Mouse (Mus musculus) megakaryocyte-erythroid progenitor cell, adult 5-6 weeks (primary cell): ENCODE results near the gene Rap1b. TPM values are rescaled to one million over a fixed set of nuclear protein-coding genes. Genes with fewer than 3 reads are reported as not detected.
A peak's percentile ranks its signal among the peaks of the same experiment; 100 is the strongest.

ENCODE experiments used
- ATAC-seq: replicated peaks from 2 replicates; pipeline ENCODE4 v1.8.0; 2016; ENCODE audit warnings: mild to moderate bottlenecking, inconsistent platforms; ENCODE audit not compliant: severe bottlenecking, poor library complexity, low FRiP score, low TSS enrichment
- total RNA-seq, 2 experiments: library from RNA; stranded (forward) in 1 of 2; stranded (reverse) in 1 of 2; fragments of 200-1000, 215-1000 nt in 1 of 2; fragments of >200 nt in 1 of 2; fragmentation: Nextera tagmentation in 1 of 2; gene quantifications; 2 replicates each; pipeline ENCODE4 v1.2.3; 2014 to 2017

The Rap1b gene
- total RNA-seq, 2 experiments from 2014 or later = 56.8 to 67.4 TPM

GRCm38 (mm10) chr10:117793436-117794030 lies 52.3 kb downstream of the Rap1b start:
- ATAC-seq = no peak

GRCm38 (mm10) chr10:117792141-117793091 lies 53.4 kb downstream of the Rap1b start, which contains the start of gene Nup107:
Gene Nup107, minus strand, starts transcription at chr10:117792705.
- peak; percentile 87 for ATAC-seq

GRCm38 (mm10) chr10:117791171-117791470 lies 54.7 kb downstream of the Rap1b start:
- no peak for ATAC-seq

GRCm38 (mm10) chr10:117790421-117791170 lies 55.2 kb downstream of the Rap1b start:
- ATAC-seq = no peak

GRCm38 (mm10) chr10:117790011-117790410 lies 55.8 kb downstream of the Rap1b start:
- no peak for ATAC-seq

- no peak for ATAC-seq
Measured at GRCm38 (mm10) chr10:117784646-117785045, 61.2 kb downstream of the Rap1b start.

- no peak for ATAC-seq
Measured at GRCm38 (mm10) chr10:117783786-117784420, 61.9 kb downstream of the Rap1b start.

GRCm38 (mm10) chr10:117782491-117783260 lies 63.2 kb downstream of the Rap1b start:
- ATAC-seq = no peak

GRCm38 (mm10) chr10:117782056-117782455 lies 63.8 kb downstream of the Rap1b start:
- ATAC-seq = no peak

GRCm38 (mm10) chr10:117781021-117781725 lies 64.7 kb downstream of the Rap1b start:
- no peak for ATAC-seq

- no peak for ATAC-seq
Measured at GRCm38 (mm10) chr10:117780306-117780911, 65.4 kb downstream of the Rap1b start.

GRCm38 (mm10) chr10:117779581-117780305 lies 66.1 kb downstream of the Rap1b start:
- ATAC-seq = no peak

- ATAC-seq = no peak
Measured at GRCm38 (mm10) chr10:117778951-117779350, 66.9 kb downstream of the Rap1b start.

- no peak for ATAC-seq
Measured at GRCm38 (mm10) chr10:117778328-117778910, 67.4 kb downstream of the Rap1b start.

- ATAC-seq = no peak
Measured at GRCm38 (mm10) chr10:117777501-117778327, 68.1 kb downstream of the Rap1b start.

- ATAC-seq = no peak
Measured at GRCm38 (mm10) chr10:117777103-117777470, 68.7 kb downstream of the Rap1b start.
